Mouse (Mus musculus) small intestine, adult 2 months (tissue): Measurements from ENCODE around the gene BC004004.

Experiments
- CTCF ChIP-seq: fragments of 200-500 bp; IDR thresholded peaks from 2 replicates; pipeline ENCODE4 v1.5.1; 2012; ENCODE audit warnings: low read depth, mild to moderate bottlenecking, control low read depth, inconsistent platforms, low read length, moderate library complexity, mixed read lengths; ENCODE audit not compliant: insufficient replicate concordance, insufficient read length; ENCODE audit errors: extremely low read depth
- POLR2A ChIP-seq: fragments of 200-500 bp; IDR thresholded peaks from 2 replicates; pipeline ENCODE4 v1.6.1; 2012; ENCODE audit warnings: low read depth, mild to moderate bottlenecking, control low read depth, inconsistent platforms, low read length, moderate library complexity

DNA sequence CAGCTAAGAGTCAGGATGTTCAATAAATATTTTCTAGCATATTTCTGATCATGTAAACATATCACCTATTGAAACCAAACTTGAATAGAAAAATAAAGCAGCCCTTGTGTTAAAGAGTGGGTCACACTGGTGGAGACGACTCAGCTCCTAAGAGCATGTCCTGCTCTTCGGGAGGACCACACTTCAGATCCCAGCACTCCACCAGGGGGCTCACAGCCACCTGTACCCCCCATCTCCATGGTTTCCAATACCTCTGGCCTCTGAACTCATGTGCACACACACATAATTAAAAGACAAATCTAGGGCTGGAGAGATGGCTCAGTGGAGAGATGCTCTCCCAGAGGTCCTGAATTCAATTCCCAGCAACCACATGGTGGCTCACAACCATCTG, 6.3 kb upstream of the BC004004 start:
- TF ChIP-seq CTCF (no peak), POLR2A (no peak)
